Mouse (Mus musculus): ENCODE data around the gene Cul4b. TPM values are rescaled to one million over a fixed set of nuclear protein-coding genes. Genes with fewer than 3 reads are reported as not detected.

The Cul4b gene
- polyA plus RNA-seq, 1 experiment = 557 TPM

GRCm38 (mm10) chrX:38589827-38590226, 13.8 kb upstream of the Cul4b start:
- H3K9me3 ChIP-seq (replicated peaks; ENCODE audit: control insufficient read depth, insufficient read depth, low read length, poor library complexity, severe bottlenecking) = no peaks in the 10 kb centered on the region
- H3K4me1 ChIP-seq (ENCODE audit: control insufficient read depth, insufficient read depth, low read length) = no peaks in the 10 kb centered on the region
- H3K9ac ChIP-seq (ENCODE audit: low read depth, poor library complexity, severe bottlenecking) = no peak overlapping the region
- TF ChIP-seq CTCF (IDR thresholded peaks at IDR 0.05; ENCODE audit: low read depth, low read length) (no peak), EP300 (IDR thresholded peaks at IDR 0.05; ENCODE audit: insufficient read depth, low read depth, low read length) (peak; percentile 91)
- H3K27me3 ChIP-seq (ENCODE audit: control insufficient read depth, insufficient read depth, low read length, poor library complexity, severe bottlenecking) = no peaks in the 10 kb centered on the region
- peak overlapping the region; percentile 81; the same call in 1 of the 2 replicates for H3K27ac ChIP-seq (ENCODE audit: insufficient read depth, low read length)
- no peak overlapping the region for H3K4me3 ChIP-seq (ENCODE audit: low read depth, low read length)
- no peaks in the 10 kb centered on the region for H3K36me3 ChIP-seq (ENCODE audit: control insufficient read depth, insufficient read depth, low read length, poor library complexity, severe bottlenecking)

GRCm38 (mm10) chrX:38583261-38583660, 7.3 kb upstream of the Cul4b start:
- Histone ChIP-seq H3K9ac (ENCODE audit: low read depth, poor library complexity, severe bottlenecking) (no peak overlapping the region), H3K27ac (ENCODE audit: insufficient read depth, low read length) (no peak overlapping the region), H3K27me3 (ENCODE audit: control insufficient read depth, insufficient read depth, low read length, poor library complexity, severe bottlenecking) (no peaks in the 10 kb centered on the region), H3K9me3 (replicated peaks; ENCODE audit: control insufficient read depth, insufficient read depth, low read length, poor library complexity, severe bottlenecking) (no peaks in the 10 kb centered on the region), H3K36me3 (ENCODE audit: control insufficient read depth, insufficient read depth, low read length, poor library complexity, severe bottlenecking) (no peaks in the 10 kb centered on the region), H3K4me1 (ENCODE audit: control insufficient read depth, insufficient read depth, low read length) (no peaks in the 10 kb centered on the region), H3K4me3 (ENCODE audit: low read depth, low read length) (no peak overlapping the region)
- TF ChIP-seq CTCF (IDR thresholded peaks at IDR 0.05; ENCODE audit: low read depth, low read length) = no peak
- no peak for TF ChIP-seq POLR2A (IDR thresholded peaks at IDR 0.05; ENCODE audit: insufficient read depth, low read length)
- no peak for TF ChIP-seq EP300 (IDR thresholded peaks at IDR 0.05; ENCODE audit: insufficient read depth, low read depth, low read length)

DNA sequence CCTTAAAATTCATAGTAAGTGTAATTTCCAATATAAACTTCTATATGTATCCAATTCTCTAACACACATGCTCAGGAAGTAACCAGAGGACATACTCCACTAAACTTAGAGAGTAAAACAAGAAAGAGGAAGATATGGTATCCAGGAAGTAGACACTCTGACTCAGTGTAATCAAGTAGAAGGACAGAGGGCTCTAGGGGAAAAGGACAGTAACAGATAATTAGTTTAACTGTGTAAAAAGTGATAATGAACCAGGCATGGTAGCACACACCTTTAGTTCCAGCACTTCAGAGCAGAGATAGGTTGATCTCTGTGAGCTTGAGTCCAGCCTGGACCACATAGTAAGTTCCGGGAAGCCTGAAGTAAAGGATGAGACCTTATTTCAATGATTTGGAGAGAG, 5.1 kb upstream of the Cul4b start:
- Histone ChIP-seq H3K4me1 (ENCODE audit: control insufficient read depth, insufficient read depth, low read length) (no peaks in the 10 kb centered on the region), H3K27ac (ENCODE audit: insufficient read depth, low read length) (no peak overlapping the region), H3K36me3 (ENCODE audit: control insufficient read depth, insufficient read depth, low read length, poor library complexity, severe bottlenecking) (no peaks in the 10 kb centered on the region), H3K9ac (ENCODE audit: low read depth, poor library complexity, severe bottlenecking) (no peak overlapping the region), H3K4me3 (ENCODE audit: low read depth, low read length) (no peak overlapping the region), H3K27me3 (ENCODE audit: control insufficient read depth, insufficient read depth, low read length, poor library complexity, severe bottlenecking) (no peaks in the 10 kb centered on the region), H3K9me3 (replicated peaks; ENCODE audit: control insufficient read depth, insufficient read depth, low read length, poor library complexity, severe bottlenecking) (no peaks in the 10 kb centered on the region)
- TF ChIP-seq EP300 (IDR thresholded peaks at IDR 0.05; ENCODE audit: insufficient read depth, low read depth, low read length) (no peak), CTCF (IDR thresholded peaks at IDR 0.05; ENCODE audit: low read depth, low read length) (no peak), POLR2A (IDR thresholded peaks at IDR 0.05; ENCODE audit: insufficient read depth, low read length) (no peak)

DNA sequence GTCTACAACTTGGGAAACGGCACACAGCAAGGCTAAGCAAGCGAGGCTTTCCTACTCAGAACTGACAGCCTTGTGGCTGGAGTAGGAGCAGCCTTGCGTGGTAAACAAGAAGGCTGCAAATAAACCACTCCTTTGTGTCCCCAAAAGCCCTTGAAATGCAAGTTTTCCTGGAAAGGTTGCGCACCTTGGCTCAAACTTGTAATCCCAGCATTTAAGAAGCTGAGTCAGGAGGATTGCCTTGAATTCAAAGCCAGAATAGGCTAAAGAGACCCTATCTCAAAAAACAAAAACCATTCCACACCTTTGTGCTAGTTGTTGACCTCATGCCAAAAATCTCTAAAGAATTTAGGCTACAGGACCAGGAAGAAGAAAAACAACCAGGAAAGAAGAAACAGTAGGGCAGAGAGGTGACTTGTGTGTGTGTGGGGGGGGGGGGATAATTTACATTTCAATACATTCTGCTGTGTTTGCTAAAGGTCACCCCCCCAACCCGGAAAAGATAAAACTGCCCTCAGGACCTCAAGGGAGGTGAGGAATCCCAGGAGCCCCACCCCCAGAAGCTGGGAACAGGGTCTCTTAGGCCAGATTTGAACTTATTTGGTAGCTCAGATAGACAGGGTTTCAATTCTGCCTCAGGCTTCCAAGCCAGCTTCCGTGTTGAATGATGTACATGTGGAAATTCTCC, 9.3 kb downstream of the Cul4b start:
- no peaks in the 10 kb centered on the region for H3K9me3 ChIP-seq (replicated peaks; ENCODE audit: control insufficient read depth, insufficient read depth, low read length, poor library complexity, severe bottlenecking)
- H3K36me3 ChIP-seq (ENCODE audit: control insufficient read depth, insufficient read depth, low read length, poor library complexity, severe bottlenecking) = peaks cover 39% of the 10 kb centered on the region
- peak overlapping the region; percentile 19; the same call in 1 of the 2 replicates for H3K4me3 ChIP-seq (ENCODE audit: low read depth, low read length)
- H3K27me3 ChIP-seq (ENCODE audit: control insufficient read depth, insufficient read depth, low read length, poor library complexity, severe bottlenecking) = no peaks in the 10 kb centered on the region
- TF ChIP-seq CTCF (IDR thresholded peaks at IDR 0.05; ENCODE audit: low read depth, low read length) (no peak), EP300 (IDR thresholded peaks at IDR 0.05; ENCODE audit: insufficient read depth, low read depth, low read length) (peak; percentile 87)
- peak overlapping the region; percentile 100 for H3K27ac ChIP-seq (ENCODE audit: insufficient read depth, low read length)
- no peaks in the 10 kb centered on the region for H3K4me1 ChIP-seq (ENCODE audit: control insufficient read depth, insufficient read depth, low read length)
- H3K9ac ChIP-seq (ENCODE audit: low read depth, poor library complexity, severe bottlenecking) = peak overlapping the region; percentile 97; the same call in 1 of the 2 replicates

DNA sequence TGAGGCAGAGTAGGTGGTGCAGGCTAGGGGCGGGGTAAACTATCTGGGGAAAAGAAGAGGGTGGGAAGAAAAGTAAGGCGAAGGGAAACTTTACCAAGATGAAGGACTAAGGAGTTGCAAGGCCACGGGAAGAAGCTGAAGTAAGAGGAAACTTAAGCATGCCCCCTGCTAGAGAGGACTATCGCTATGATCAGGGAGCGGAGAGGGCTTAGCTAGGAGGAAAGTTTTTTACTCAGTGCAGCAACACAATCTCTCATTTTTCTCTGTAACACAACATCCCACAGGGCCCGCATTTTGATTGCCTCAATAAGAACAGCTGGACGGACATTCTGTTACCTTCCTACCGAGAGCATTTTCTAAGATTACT, 10.8 kb downstream of the Cul4b start:
- Histone ChIP-seq H3K9me3 (replicated peaks; ENCODE audit: control insufficient read depth, insufficient read depth, low read length, poor library complexity, severe bottlenecking) (no peaks in the 10 kb centered on the region), H3K4me3 (ENCODE audit: low read depth, low read length) (peak overlapping the region; percentile 99), H3K27ac (ENCODE audit: insufficient read depth, low read length) (peak overlapping the region; percentile 99), H3K4me1 (ENCODE audit: control insufficient read depth, insufficient read depth, low read length) (no peaks in the 10 kb centered on the region), H3K9ac (ENCODE audit: low read depth, poor library complexity, severe bottlenecking) (peak overlapping the region; percentile 97), H3K27me3 (ENCODE audit: control insufficient read depth, insufficient read depth, low read length, poor library complexity, severe bottlenecking) (no peaks in the 10 kb centered on the region), H3K36me3 (ENCODE audit: control insufficient read depth, insufficient read depth, low read length, poor library complexity, severe bottlenecking) (peaks cover 39% of the 10 kb centered on the region)
- TF ChIP-seq EP300 (IDR thresholded peaks at IDR 0.05; ENCODE audit: insufficient read depth, low read depth, low read length) (no peak), CTCF (IDR thresholded peaks at IDR 0.05; ENCODE audit: low read depth, low read length) (no peak), POLR2A (IDR thresholded peaks at IDR 0.05; ENCODE audit: insufficient read depth, low read length) (no peak)

- Histone ChIP-seq H3K9me3 (replicated peaks; ENCODE audit: control insufficient read depth, insufficient read depth, low read length, poor library complexity, severe bottlenecking) (no peaks in the 10 kb centered on the region), H3K4me1 (ENCODE audit: control insufficient read depth, insufficient read depth, low read length) (no peaks in the 10 kb centered on the region), H3K9ac (ENCODE audit: low read depth, poor library complexity, severe bottlenecking) (peak overlapping the region; percentile 97), H3K36me3 (ENCODE audit: control insufficient read depth, insufficient read depth, low read length, poor library complexity, severe bottlenecking) (peaks cover 39% of the 10 kb centered on the region), H3K27me3 (ENCODE audit: control insufficient read depth, insufficient read depth, low read length, poor library complexity, severe bottlenecking) (no peaks in the 10 kb centered on the region), H3K27ac (ENCODE audit: insufficient read depth, low read length) (peak overlapping the region; percentile 71; the same call in 1 of the 2 replicates), H3K4me3 (ENCODE audit: low read depth, low read length) (peak overlapping the region; percentile 68)
- TF ChIP-seq POLR2A (IDR thresholded peaks at IDR 0.05; ENCODE audit: insufficient read depth, low read length) (no peak), EP300 (IDR thresholded peaks at IDR 0.05; ENCODE audit: insufficient read depth, low read depth, low read length) (peak; percentile 42; the same call in 1 of the 2 replicates)
Observed at GRCm38 (mm10) chrX:38564542-38565175, 11.3 kb downstream of the Cul4b start.
